In the genomic region with DNA sequence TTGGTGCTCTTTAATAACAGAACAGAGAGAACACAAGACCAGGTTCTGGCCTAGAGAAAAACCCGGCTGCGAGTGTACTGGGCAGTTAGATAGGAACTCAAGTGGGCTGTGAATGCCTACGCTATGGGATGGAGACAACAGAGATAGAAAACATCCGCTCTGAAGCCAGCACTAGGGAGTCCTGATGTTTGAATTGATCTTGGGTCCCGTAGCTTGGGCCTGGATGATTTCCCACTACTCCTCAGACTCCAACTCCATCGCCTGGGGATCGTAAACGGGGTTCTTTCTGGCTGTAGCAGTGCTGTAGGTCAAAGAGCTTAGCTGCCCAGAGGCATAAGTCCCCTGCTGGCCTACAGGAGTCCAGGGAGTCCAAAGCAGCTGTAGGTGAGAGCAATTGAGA, we compare ENCODE assay signal across 9 mouse cellular contexts. TPM values are rescaled to one million over a fixed set of nuclear protein-coding genes. Genes with fewer than 3 reads are reported as not detected.
A peak's percentile ranks its signal among the peaks of the same experiment; 100 is the strongest.
DNase-seq lines count a peak whose midpoint lies in the region; ATAC-seq lines count a peak whose summit lies in the region.
"Had no signal": no experiment of that assay in that cellular context is flagged by ENCODE, and none has a peak within 500 bp of the region (broad histone marks: within the 10 kb centered on the region; RNA-seq: fewer than 3 reads in every experiment).

No protein-coding gene starts in this region.

- no peak for ATAC-seq in megakaryocyte, adult 5-6 weeks (ENCODE audit: poor library complexity, severe bottlenecking)
- ATAC-seq in limb, embryonic 13.5 days (ENCODE audit: low FRiP score, low read depth) = 0 out of 2 replicates have a peak, but pooled peaks have one; percentile 14
- ATAC-seq in stomach, embryonic 16.5 days (ENCODE audit: insufficient read depth, low FRiP score) = no peak

- H3K4me1 ChIP-seq in megakaryocyte, embryonic 14.5 days = peaks cover 48% of the 10 kb centered on the region
- peaks cover 24% of the 10 kb centered on the region for H3K4me1 ChIP-seq in limb, embryonic 13.5 days
- H3K4me1 ChIP-seq in stomach, embryonic 16.5 days (ENCODE audit: control insufficient read depth, insufficient read depth, low read length) = peaks cover 19% of the 10 kb centered on the region

- H3K9me3 ChIP-seq in megakaryocyte, embryonic 14.5 days = no peaks in the 10 kb centered on the region
- H3K9me3 ChIP-seq in limb, embryonic 13.5 days = no peaks in the 10 kb centered on the region
- H3K9me3 ChIP-seq in stomach, embryonic 16.5 days (replicated peaks; ENCODE audit: control insufficient read depth, low read length) = no peaks in the 10 kb centered on the region

- 13% methylated on average over 8 of the region's 8 CpGs for WGBS in limb, embryonic 13.5 days
- 16% methylated on average over 8 of the region's 8 CpGs for WGBS in stomach, embryonic 16.5 days

- peak overlapping the region; percentile 95 for H3K4me3 ChIP-seq in megakaryocyte, embryonic 14.5 days (replicated peaks)
- peak overlapping the region; percentile 86 for H3K4me3 ChIP-seq in limb, embryonic 13.5 days
- peak overlapping the region; percentile 85 for H3K4me3 ChIP-seq in stomach, embryonic 16.5 days (replicated peaks; ENCODE audit: low read length)

- H3K36me3 ChIP-seq in megakaryocyte, embryonic 14.5 days (replicated peaks; ENCODE audit: low read length) = peaks cover 29% of the 10 kb centered on the region
- H3K36me3 ChIP-seq in limb, embryonic 13.5 days = peaks cover 22% of the 10 kb centered on the region
- H3K36me3 ChIP-seq in stomach, embryonic 16.5 days (ENCODE audit: control insufficient read depth, insufficient read depth, low read length) = no peaks in the 10 kb centered on the region

- DNase-seq in adrenal gland, adult 2 months = peak; percentile 35
- no peak for DNase-seq in adrenal gland, postnatal 25 days
- DNase-seq in layer of hippocampus, adult 9-11 months = no peak
- no peak for DNase-seq in layer of hippocampus, adult 8-10 months (ENCODE audit: low spot score in 2 of 2)

- peak overlapping the region; percentile 86 for H3K9ac ChIP-seq in limb, embryonic 13.5 days
- H3K9ac ChIP-seq in stomach, embryonic 16.5 days (ENCODE audit: low read length) = peak overlapping the region; percentile 95

- peaks cover 16% of the 10 kb centered on the region for H3K27me3 ChIP-seq in megakaryocyte, embryonic 14.5 days (replicated peaks)
- no peaks in the 10 kb centered on the region for H3K27me3 ChIP-seq in limb, embryonic 13.5 days
- no peaks in the 10 kb centered on the region for H3K27me3 ChIP-seq in stomach, embryonic 16.5 days (ENCODE audit: control insufficient read depth, insufficient read depth, low read length)

- peak overlapping the region; percentile 86; the same call in 1 of the 2 replicates for H3K27ac ChIP-seq in limb, embryonic 13.5 days
- H3K27ac ChIP-seq in stomach, embryonic 16.5 days (ENCODE audit: low read length) = peak overlapping the region; percentile 90

- peak overlapping the region; percentile 87 for H3K4me2 ChIP-seq in limb, embryonic 13.5 days (replicated peaks)
- peak overlapping the region; percentile 80 for H3K4me2 ChIP-seq in stomach, embryonic 16.5 days (ENCODE audit: low read depth, low read length)

RNA-seq across cellular contexts. Expression of a gene that starts 0.5 kb away (rescaled TPM):
- total RNA-seq in adrenal gland, adult 2 months (2021) = 10 to 100 TPM; 36.8 to 51.7 TPM
- 44.8 and 58.4 TPM in 2 replicates for polyA plus RNA-seq in adrenal gland, adult 2 months (2012; rRNA removed)
- total RNA-seq in adrenal gland, postnatal 25 days (2021) = 50.2 and 51.3 TPM in 2 replicates
- 22.6 and 68.5 TPM in 2 replicates for polyA plus RNA-seq in megakaryocyte, embryonic 14.5 days (2012; ENCODE audit: insufficient read depth, low replicate concordance)
- total RNA-seq in megakaryocyte, adult 5-6 weeks (2015) = 24.5 and 27.0 TPM in 2 replicates
- 6.4 and 12.5 TPM in 2 replicates for total RNA-seq in megakaryocyte, adult 5-6 weeks (2017)
- 11.8 and 15.1 TPM in 2 replicates for polyA plus RNA-seq in limb, embryonic 13.5 days (2015; fragmentation: Nextera tagmentation; extraction: Ambion mirVana)
- polyA plus RNA-seq in stomach, embryonic 16.5 days (2015; fragmentation: Nextera tagmentation; extraction: Ambion mirVana) = 14.2 and 15.8 TPM in 2 replicates
- total RNA-seq in layer of hippocampus, adult 8-10 months (2022) = 100 to 1,000 TPM; 291 to 332 (median 307) TPM

RNA-seq across cellular contexts. Expression of a gene that starts 11.6 kb away (rescaled TPM):
- 10 to 100 TPM in 1 of 2 experiments, 1 to 10 TPM in 1; 8.2 to 15.7 TPM for total RNA-seq in adrenal gland, adult 2 months (2021)
- 12.9 and 15.8 TPM in 2 replicates for polyA plus RNA-seq in adrenal gland, adult 2 months (2012; rRNA removed)
- total RNA-seq in adrenal gland, postnatal 25 days (2021) = 9.1 and 12.2 TPM in 2 replicates
- not detected in 2 replicates for polyA plus RNA-seq in megakaryocyte, embryonic 14.5 days (2012; ENCODE audit: insufficient read depth, low replicate concordance)
- not detected in 2 replicates for total RNA-seq in megakaryocyte, adult 5-6 weeks (2015)
- total RNA-seq in megakaryocyte, adult 5-6 weeks (2017) = 0.57 TPM in 1 of 2 replicates, not detected in the other
- polyA plus RNA-seq in limb, embryonic 13.5 days (2015; fragmentation: Nextera tagmentation; extraction: Ambion mirVana) = 1.6 and 1.8 TPM in 2 replicates
- polyA plus RNA-seq in stomach, embryonic 16.5 days (2015; fragmentation: Nextera tagmentation; extraction: Ambion mirVana) = 1.3 and 1.5 TPM in 2 replicates
- total RNA-seq in layer of hippocampus, adult 8-10 months (2022) = 1 to 10 TPM; 3.8 to 6.5 (median 4.7) TPM
- total RNA-seq: neutrophil, adult 5-6 weeks had no signal

RNA-seq across cellular contexts. Expression of a gene that starts 12.0 kb away (rescaled TPM):
- 100 to 1,000 TPM; 184 to 214 TPM for total RNA-seq in adrenal gland, adult 2 months (2021)
- 71.5 and 79.5 TPM in 2 replicates for polyA plus RNA-seq in adrenal gland, adult 2 months (2012; rRNA removed)
- 173 and 182 TPM in 2 replicates for total RNA-seq in adrenal gland, postnatal 25 days (2021)
- 6.4 and 13.9 TPM in 2 replicates for polyA plus RNA-seq in megakaryocyte, embryonic 14.5 days (2012; ENCODE audit: insufficient read depth, low replicate concordance)
- total RNA-seq in megakaryocyte, adult 5-6 weeks (2015) = 6.7 and 7.7 TPM in 2 replicates
- 17.4 and 21.6 TPM in 2 replicates for total RNA-seq in megakaryocyte, adult 5-6 weeks (2017)
- polyA plus RNA-seq in limb, embryonic 13.5 days (2015; fragmentation: Nextera tagmentation; extraction: Ambion mirVana) = 3.4 and 3.6 TPM in 2 replicates
- 2.6 and 3.0 TPM in 2 replicates for polyA plus RNA-seq in stomach, embryonic 16.5 days (2015; fragmentation: Nextera tagmentation; extraction: Ambion mirVana)
- 10 to 100 TPM; 71.2 to 92.9 (median 83.9) TPM for total RNA-seq in layer of hippocampus, adult 8-10 months (2022)

RNA-seq across cellular contexts. Expression of a gene that starts 19.2 kb away (rescaled TPM):
- 10 to 100 TPM; 83.5 to 85.9 TPM for total RNA-seq in adrenal gland, adult 2 months (2021)
- polyA plus RNA-seq in adrenal gland, adult 2 months (2012; rRNA removed) = 12.3 and 16.0 TPM in 2 replicates
- total RNA-seq in adrenal gland, postnatal 25 days (2021) = 88.3 and 97.4 TPM in 2 replicates
- 40.5 and 288 TPM in 2 replicates for polyA plus RNA-seq in megakaryocyte, embryonic 14.5 days (2012; ENCODE audit: insufficient read depth, low replicate concordance)
- 78.5 and 83.3 TPM in 2 replicates for total RNA-seq in megakaryocyte, adult 5-6 weeks (2015)
- total RNA-seq in megakaryocyte, adult 5-6 weeks (2017) = 67.0 and 83.5 TPM in 2 replicates
- 159 and 165 TPM in 2 replicates for polyA plus RNA-seq in limb, embryonic 13.5 days (2015; fragmentation: Nextera tagmentation; extraction: Ambion mirVana)
- polyA plus RNA-seq in stomach, embryonic 16.5 days (2015; fragmentation: Nextera tagmentation; extraction: Ambion mirVana) = 148 and 149 TPM in 2 replicates
- 10 to 100 TPM; 47.4 to 54.8 (median 51.8) TPM for total RNA-seq in layer of hippocampus, adult 8-10 months (2022)

RNA-seq across cellular contexts. Expression of a gene that starts 31.4 kb away (rescaled TPM):
- 10 to 100 TPM; 18.3 to 67.6 TPM for total RNA-seq in adrenal gland, adult 2 months (2021)
- polyA plus RNA-seq in adrenal gland, adult 2 months (2012; rRNA removed) = 8.0 and 16.9 TPM in 2 replicates
- 17.9 and 28.3 TPM in 2 replicates for total RNA-seq in adrenal gland, postnatal 25 days (2021)
- 4.2 and 8.4 TPM in 2 replicates for polyA plus RNA-seq in megakaryocyte, embryonic 14.5 days (2012; ENCODE audit: insufficient read depth, low replicate concordance)
- 6.3 and 7.8 TPM in 2 replicates for total RNA-seq in megakaryocyte, adult 5-6 weeks (2015)
- total RNA-seq in megakaryocyte, adult 5-6 weeks (2017) = 5.9 and 8.2 TPM in 2 replicates
- polyA plus RNA-seq in limb, embryonic 13.5 days (2015; fragmentation: Nextera tagmentation; extraction: Ambion mirVana) = 52.3 and 57.1 TPM in 2 replicates
- 19.3 and 126 TPM in 2 replicates for polyA plus RNA-seq in stomach, embryonic 16.5 days (2015; fragmentation: Nextera tagmentation; extraction: Ambion mirVana)
- total RNA-seq in layer of hippocampus, adult 8-10 months (2022) = 10 to 100 TPM in 3 of 4 experiments, 1 to 10 TPM in 1; 10.0 to 14.5 (median 11.2) TPM
